Mouse (Mus musculus) embryo, embryonic 10.5 days (tissue): Measurements from ENCODE around the gene Fam71e1.

Experiments used
- DNase-seq: peaks from one replicate; pipeline ENCODE4 v3.0.0-alpha.2; 2015; ENCODE audit warnings: low spot score

The Fam71e1 gene

GRCm38 (mm10) chr7:44495992-44496770 is at the start of gene Fam71e1, which contains the start of gene Emc10:
Gene Fam71e1 (plus strand): TSS chr7:44496581.
Gene Emc10 (minus strand): TSS chr7:44496529.
- DNase-seq: peak; percentile 99

DNA sequence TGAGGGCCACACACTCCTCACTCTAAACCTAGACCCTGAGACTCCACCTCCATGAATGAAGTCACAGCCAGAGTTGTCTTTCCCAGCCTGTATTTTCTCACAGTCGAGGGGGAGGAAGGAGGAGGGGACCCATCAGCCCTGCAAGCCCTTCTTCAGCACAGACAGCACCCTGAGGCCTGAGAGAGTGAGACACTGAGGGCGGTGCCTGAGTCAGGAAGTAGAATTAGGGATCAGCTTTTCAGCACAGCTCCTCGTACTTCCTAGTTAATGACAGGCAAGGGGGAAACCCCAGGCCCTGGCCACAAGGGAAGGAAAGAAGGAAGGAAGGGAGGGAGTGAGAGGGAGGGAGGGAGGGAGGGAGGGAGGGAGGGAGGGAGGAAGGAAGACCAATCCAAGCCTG is 43.1 kb upstream of the Fam71e1 start:
- DNase-seq: no peak

GRCm38 (mm10) chr7:44456302-44456701 is 40.1 kb upstream of the Fam71e1 start:
- DNase-seq: no peak

- no peak for DNase-seq
Observed at GRCm38 (mm10) chr7:44460067-44460466, 36.3 kb upstream of the Fam71e1 start.

DNA sequence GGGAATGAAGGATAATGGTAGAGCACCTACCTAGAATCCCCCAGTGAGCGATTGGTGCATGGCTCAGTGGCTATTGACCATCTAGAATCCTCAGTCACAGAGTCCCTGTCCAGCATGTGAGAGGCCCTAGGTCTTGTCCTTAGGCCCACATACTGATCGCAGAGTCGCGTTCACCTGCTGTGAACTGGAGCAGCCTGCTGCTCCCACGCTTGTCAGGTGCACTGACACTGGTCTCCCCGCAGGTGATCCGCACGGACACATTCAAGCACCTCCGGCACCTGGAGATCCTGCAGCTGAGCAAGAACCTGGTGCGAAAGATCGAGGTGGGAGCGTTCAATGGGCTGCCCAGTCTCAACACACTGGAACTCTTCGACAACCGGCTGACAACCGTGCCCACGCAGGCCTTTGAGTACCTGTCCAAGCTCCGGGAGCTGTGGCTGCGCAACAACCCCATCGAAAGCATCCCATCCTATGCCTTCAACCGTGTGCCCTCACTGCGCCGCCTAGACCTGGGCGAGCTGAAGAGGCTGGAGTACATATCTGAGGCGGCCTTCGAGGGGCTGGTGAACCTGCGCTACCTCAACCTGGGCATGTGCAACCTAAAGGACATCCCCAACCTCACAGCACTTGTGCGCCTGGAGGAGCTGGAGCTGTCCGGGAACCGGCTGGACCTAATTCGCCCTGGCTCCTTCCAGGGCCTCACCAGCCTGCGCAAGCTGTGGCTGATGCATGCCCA is 35.4 kb upstream of the Fam71e1 start:
- no peak for DNase-seq

DNA sequence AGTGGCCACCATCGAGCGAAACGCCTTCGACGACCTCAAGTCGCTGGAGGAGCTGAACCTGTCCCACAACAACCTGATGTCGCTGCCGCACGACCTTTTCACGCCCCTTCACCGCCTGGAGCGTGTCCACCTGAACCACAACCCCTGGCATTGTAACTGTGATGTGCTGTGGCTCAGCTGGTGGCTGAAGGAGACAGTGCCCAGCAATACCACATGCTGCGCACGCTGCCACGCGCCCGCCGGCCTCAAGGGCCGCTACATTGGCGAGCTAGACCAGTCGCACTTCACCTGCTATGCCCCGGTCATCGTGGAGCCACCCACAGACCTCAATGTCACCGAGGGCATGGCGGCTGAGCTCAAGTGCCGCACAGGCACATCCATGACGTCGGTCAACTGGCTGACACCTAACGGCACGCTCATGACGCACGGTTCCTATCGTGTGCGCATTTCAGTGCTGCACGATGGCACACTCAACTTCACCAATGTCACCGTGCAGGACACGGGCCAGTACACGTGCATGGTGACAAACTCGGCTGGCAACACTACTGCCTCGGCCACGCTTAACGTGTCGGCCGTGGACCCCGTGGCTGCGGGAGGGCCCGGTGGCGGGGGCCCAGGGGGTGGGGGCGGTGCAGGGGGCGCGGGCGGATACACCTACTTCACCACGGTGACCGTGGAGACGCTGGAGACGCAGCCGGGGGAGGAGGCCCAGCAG is 34.7 kb upstream of the Fam71e1 start:
- DNase-seq: no peak

DNA sequence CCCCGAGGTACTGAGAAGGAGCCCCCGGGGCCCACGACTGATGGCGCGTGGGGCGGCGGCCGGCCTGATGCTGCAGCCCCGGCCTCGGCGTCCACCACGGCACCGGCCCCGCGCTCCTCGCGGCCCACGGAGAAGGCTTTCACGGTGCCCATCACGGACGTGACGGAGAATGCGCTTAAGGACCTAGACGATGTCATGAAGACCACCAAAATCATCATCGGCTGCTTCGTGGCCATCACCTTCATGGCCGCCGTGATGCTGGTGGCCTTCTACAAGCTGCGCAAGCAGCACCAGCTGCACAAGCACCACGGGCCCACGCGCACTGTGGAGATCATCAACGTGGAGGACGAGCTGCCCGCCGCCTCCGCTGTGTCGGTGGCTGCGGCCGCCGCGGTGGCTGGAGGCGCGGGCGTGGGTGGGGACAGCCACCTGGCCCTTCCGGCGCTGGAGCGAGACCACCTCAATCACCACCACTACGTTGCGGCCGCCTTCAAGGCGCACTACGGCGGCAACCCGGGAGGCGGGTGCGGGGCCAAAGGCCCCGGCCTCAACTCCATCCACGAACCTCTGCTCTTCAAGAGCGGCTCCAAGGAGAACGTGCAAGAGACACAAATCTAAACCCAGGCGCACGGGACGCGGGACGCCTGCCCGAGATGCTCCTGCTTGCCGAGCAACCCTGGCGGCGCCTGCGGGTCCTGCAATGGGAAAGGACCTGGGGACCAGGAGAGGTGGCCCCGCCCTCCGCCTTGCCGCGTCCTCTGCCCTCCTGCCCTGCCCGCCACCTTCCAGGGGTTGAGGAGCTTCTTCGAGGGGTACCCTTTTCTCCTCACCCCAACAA is 33.9 kb upstream of the Fam71e1 start:
- peak; percentile 77 for DNase-seq

DNA sequence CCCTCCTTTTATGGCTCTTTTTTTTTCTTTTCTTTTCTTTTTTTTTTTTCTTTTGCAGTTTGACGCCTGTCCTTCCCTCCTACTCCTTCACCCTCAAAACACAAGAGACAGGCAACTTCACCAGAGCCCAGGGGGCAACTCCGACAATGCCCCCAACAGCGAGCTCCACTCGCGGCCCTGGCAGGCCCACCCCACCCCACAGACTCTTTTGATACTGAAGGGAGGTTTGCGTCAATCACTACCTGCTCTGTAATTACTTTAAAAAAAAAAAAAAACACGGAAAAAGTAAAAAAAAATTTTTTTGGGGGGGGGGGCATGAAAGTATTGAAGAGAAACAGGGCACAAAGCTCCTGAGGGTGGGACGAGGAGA is 33.3 kb upstream of the Fam71e1 start:
- DNase-seq: no peak

DNA sequence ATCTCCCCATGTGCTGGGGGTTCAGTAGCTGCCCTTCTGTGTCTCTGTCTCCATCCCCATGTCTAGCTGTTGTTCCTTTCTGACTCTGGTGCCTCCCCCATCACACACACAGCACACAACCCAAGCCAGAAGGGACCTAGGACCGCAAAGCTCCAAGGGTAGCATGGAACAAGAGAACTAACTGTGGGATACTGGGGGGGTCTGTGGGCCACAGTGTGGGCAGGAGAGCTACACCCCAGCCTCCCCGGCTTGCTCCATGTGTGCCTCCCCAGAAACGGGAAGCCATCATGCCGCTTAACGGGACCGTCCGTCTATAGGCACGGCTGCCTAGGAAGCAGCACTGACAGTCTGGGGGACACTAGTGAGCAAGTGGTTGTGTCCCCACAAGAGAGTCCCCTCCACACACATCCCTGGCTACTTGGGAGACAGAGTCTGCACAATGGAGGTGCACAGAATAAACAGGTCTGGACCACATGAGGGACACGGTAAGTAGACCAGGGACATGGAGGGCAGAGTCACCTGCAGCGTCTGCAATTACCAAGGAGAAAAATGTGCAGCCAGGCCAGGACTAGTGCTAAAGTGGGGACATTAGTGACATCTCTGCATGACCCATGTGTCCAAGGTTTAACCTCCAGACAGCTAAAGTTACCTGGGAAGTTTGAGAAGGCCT is 32.7 kb upstream of the Fam71e1 start:
- no peak for DNase-seq

- DNase-seq: no peak
Observed at GRCm38 (mm10) chr7:44464511-44464910, 31.9 kb upstream of the Fam71e1 start.

- DNase-seq: no peak
Observed at GRCm38 (mm10) chr7:44465111-44465510, 31.3 kb upstream of the Fam71e1 start, which contains the start of gene Aspdh. Gene Aspdh (plus strand): TSS chr7:44465391.

DNA sequence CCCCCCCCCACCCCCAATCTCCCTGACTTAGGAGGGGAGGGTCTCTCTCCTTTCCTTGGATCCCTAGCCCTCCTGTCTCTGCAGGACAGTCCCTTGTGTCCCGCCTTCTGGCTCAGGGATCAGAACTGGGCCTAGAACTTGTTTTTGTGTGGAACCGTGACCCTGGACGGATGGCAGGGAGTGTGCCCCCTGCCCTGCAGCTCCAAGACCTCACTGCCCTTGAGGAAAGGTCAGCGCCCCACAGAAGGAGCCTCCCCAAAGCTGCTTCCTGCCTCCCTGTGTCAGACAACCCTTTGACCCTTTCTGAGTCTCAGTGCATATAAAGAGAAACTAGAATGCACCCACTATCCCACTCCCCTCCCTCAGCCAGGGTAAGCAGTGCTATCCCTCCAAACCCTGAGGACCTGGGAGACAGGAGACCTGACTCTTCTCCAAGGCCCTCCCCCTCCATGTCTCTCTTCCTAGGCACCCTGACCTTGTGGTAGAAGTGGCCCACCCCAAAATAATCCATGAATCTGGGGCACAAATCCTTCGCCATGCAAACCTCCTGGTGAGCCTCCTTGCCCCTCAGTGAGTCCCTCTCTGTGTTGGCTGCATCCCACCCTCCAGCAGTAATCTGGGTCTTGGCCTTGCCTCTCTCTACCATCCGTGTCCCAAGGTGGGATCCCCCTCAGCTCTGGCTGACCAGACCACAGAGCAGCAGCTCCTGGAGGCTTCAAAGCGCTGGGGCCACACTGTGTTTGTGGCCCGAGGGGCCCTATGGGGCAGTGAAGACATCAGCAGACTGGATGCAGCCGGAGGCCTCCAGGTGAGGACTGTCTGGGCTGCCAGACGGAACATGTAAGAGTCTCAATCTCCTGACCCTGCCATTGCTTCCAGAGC is 30.1 kb upstream of the Fam71e1 start:
- no peak for DNase-seq

DNA sequence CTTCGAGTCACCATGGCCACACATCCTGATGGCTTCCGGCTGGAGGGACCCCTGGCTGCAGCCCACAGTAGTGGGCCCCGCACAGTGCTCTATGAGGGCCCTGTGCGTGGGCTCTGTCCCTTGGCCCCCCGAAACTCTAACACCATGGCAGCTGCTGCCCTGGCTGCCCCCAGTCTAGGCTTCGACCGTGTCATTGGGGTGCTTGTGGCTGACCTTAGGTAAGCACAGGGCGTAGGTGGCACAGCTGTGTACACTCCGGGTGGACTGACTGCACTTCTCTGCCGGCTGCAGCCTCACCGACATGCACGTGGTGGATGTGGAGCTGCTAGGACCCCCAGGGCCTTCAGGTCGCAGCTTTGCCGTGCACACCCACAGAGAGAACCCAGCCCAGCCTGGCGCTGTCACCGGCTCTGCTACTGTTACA is 29.5 kb upstream of the Fam71e1 start:
- no peak for DNase-seq

DNA sequence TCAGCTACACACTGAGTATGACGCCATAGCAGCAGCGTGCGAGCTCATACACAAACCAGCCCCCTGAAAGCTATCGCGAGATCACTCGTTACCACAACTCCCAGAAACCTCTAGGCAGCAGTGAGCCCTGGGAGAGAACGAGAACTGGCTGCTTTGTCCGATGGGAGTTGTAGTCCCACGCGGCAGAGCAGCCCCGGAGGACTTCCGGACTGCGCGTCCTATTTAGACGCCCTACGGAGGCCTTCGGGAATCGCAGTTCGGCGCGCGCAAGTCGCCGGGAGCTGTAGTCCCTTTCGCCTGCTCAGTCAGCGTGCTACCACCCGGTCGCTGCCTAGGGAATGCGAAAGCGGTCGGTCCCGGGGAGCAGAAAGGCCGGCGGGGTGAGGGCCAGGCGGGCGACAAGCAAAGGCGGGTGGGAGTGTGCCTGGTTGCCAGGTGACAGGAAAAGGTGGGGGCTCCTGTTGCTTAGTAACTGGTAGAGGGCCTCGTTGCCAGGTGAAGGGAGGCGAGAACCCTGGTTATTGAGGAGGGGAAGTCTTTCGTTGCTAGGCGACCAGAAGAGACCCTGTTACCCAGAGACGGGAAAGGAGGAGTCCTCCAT is 28.5 kb upstream of the Fam71e1 start, which contains the start of gene Josd2:
TSS of gene Josd2 (plus strand) at position 170 of the 601 bp plus-strand sequence.
- DNase-seq: peak; percentile 99

DNA sequence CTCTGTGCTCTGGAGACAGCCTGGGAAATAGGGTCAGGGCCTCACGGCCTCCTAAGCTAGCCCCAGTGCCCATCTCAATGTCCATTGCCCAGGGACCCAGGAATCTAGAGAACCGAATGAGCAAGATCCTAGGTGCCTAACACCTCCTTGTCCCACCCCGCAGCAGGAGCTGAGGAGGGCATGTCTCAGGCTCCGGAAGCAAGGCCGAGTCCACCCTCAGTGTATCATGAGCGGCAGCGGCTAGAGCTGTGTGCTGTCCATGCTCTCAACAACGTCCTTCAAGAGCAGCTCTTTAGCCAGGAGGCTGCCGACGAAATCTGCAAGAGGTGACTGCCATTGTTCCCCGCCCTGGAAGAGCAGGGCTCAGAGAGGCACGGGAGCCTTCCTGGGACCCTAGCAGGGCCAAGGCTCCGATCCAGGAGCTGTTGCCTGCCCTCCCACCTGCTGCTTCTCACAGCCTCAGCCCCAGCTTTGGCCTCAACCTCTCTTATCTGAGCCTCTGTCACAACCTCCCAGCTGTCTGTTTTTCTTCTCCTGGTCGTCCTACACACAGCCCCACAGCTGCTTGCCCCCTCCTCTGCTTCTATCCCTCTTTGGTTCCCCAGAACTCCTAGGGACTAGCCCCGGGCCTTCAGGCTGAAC is 27.6 kb upstream of the Fam71e1 start:
- DNase-seq: no peak

DNA sequence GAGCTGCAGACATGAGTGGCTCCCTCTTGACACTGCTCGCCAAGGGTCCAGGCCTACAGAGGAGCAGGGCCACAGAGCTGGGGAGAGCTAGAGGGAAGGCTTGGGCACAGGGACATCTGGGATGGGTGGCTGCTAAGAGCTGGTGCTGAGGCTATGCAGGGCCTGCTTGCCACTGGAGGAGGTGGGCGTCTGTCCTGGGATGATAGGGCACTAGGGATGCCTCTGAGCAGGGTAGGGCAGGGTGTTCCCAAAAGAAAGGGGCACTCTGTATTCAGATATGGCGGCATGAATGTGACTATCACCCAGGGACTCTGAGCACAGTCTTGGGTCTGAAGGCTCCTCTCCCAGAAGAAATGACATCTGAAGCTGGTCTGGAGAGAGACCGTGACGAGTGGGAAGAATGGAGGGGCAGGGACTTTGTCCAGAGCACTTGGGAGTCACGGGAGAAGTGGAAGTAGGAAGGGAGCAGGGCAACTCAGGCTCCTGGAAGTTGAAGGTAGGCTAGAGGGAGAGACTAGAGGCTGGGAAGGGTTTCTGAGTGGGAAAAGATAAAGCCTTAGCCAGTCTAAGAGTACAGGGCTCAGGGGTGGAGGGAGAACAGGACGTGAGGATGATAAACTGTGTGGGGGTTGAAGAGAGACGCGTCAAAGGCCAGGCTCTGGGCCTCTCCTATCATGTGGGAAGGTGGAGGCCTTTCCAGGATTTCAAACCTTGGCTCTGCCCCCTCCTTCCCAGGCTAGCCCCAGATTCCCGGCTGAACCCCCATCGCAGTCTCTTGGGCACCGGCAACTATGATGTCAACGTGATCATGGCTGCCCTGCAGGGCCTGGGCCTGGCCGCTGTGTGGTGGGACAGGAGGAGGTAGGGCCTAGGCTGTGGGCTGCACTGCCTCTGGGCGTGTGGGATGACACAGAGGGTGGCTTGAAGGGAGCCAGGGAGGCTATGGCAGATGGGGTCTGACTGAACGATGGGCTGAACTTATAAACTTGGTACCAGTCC is 26.4 kb upstream of the Fam71e1 start:
- DNase-seq: no peak

DNA sequence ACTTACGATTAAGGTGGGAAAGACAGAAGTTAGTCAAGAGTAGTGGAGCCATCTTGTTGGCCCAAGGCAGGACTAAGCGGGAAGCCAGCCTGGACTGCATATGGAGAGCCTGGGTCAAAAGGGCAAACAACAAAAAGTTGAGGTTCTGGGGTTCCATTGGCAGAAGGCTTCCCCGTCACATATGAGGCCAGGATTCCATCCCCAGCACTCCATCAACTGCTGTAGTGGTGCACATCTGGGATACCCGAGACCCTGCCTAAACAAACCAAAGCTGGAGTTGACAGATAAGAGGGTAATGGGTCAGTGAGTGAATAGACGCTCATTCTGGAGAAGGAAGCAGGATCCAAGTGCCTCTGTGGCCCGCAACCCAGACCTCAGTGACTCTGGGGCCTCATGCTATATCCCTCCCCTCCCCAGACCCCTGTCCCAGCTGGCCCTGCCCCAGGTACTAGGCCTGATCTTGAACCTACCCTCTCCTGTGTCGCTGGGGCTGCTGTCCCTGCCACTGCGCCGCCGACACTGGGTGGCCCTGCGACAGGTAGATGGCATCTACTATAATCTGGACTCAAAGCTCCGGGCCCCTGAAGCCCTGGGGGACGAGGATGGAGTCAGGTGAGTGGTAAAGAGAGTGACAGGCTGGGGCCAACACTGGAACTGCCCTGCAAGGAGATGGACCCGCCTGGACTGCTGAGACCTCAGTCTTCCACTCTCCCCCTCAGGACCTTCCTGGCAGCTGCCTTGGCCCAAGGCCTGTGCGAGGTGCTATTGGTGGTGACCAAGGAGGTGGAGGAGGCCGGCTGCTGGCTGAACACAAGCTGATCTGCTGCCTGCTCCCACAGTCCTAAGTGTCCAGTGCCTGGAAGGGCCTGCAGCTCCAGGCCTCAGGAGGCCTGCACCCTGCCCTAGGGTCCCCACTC is 25.4 kb upstream of the Fam71e1 start:
- DNase-seq: no peak
